Mouse (Mus musculus) brain, embryonic 18.5 days (tissue): ENCODE results near the gene Tnrc6b.
"Not testable (repeated sequence)": the region's sequence is repeated elsewhere in the genome, so short reads cannot be mapped to it uniquely, and the experiment has no call there.

Experiments
- DNase-seq: peaks from one replicate; pipeline ENCODE4 v3.0.0-alpha.2; 2012; ENCODE audit warnings: low read depth, low spot score

The Tnrc6b gene

GRCm38 (mm10) chr15:80844926-80845325, 133.8 kb downstream of the Tnrc6b start:
- no peak for DNase-seq

- DNase-seq: no peak
These were observed 138.9 kb downstream of the Tnrc6b start for GRCm38 (mm10) chr15:80850004-80850403.

- DNase-seq: no peak
These were observed 139.8 kb downstream of the Tnrc6b start for GRCm38 (mm10) chr15:80850682-80851475.

DNA sequence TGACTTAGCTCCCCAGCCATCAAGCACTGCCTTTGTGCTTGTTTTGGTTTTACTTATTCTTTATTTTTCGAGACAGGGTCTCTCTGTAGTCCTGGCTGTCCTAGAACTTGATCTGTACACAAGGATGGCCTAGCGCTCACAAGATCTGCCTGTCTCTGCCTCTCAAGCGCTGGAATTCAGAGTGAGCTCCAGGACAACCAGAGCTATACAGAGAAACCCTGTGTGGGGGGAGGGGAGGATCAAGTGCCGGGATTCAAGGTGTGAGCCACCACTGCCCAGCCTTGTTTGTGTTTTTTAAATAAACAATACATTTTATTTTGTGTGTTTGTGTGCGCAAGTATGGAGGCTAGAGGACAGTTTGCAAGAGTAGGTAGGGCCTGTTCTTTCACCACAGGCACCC, 141.0 kb downstream of the Tnrc6b start:
- DNase-seq: no peak

DNA sequence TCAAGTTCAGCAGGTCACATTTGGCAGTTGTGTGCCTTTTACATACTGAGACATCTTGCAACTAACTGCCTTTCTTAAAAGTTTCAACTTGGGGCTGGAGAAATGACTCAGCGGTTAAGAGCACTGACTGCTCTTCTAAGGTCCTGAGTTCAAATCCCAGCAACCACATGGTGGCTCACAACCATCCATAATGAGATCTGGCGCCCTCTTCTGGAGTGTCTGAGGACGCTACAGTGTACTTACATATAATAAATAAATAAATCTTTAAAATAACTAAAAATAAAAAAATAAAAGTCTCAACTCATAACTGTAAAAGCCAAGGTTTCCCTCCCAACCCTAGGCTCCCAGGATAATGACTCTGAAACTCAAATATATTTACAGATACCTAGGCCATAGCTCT, 141.4 kb downstream of the Tnrc6b start:
- DNase-seq: not testable (repeated sequence)

DNA sequence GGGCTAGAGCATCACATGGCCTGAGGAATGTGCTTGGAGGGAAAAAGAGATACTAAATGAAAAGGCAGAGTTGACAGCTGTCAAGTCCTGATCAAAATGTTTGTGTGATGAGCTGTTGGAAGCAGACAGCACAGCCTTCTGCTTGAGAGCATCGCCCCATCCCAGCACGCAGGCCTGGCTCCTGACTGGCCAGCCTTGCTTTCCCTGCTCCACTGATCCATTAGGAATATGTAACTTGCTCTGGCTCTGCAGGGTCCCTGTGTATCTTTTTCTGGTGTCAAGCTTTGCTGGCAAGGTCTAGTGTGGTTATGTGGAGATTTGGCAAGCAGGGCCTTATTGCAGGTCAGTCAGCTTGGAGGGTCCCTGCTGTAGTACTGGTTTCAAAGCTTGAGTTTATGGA, 148.3 kb downstream of the Tnrc6b start:
- no peak for DNase-seq

- DNase-seq: no peak
These were observed 150.2 kb downstream of the Tnrc6b start for GRCm38 (mm10) chr15:80861302-80861701.

DNA sequence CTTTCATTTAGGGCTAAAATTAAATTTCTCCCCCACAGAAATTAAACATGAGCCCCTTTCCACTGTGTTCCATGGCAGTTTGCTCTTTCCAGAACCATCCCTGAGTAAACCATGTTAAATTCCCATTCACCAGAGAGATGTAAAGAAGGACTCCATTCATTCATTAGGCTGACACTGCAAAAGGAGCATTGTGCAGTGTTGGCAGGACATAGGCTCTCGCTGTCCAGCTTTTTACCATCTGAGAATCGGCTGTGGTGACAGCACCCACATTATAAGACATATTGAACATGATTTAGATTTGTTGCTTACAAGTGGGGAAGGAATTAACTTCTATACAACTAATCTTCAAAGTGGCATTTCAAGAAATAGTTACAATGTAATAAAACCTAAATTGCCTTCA, 150.9 kb downstream of the Tnrc6b start:
- no peak for DNase-seq

GRCm38 (mm10) chr15:80868603-80869002, 157.5 kb downstream of the Tnrc6b start:
- DNase-seq: not testable (repeated sequence)

GRCm38 (mm10) chr15:80874726-80875125, 163.6 kb downstream of the Tnrc6b start:
- no peak for DNase-seq

GRCm38 (mm10) chr15:80876231-80876630, 165.1 kb downstream of the Tnrc6b start:
- no peak for DNase-seq

DNA sequence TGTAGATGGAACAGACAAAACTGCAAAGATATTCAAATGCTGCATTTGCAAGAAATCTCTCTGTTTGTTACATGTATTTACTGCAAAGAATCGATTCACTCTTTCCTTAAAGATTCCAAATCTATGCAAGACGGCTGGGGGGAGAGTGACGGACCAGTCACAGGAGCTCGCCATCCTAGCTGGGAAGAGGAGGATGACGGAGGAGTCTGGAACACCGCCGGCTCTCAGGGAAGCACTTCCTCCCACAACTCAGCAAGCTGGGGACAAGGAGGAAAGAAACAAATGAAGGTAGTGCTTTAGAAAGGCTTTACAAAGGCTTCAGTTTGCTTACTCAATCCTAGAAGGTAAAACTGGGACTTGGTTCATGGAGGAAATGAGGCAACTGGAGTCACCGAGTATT, 173.0 kb downstream of the Tnrc6b start:
- no peak for DNase-seq

DNA sequence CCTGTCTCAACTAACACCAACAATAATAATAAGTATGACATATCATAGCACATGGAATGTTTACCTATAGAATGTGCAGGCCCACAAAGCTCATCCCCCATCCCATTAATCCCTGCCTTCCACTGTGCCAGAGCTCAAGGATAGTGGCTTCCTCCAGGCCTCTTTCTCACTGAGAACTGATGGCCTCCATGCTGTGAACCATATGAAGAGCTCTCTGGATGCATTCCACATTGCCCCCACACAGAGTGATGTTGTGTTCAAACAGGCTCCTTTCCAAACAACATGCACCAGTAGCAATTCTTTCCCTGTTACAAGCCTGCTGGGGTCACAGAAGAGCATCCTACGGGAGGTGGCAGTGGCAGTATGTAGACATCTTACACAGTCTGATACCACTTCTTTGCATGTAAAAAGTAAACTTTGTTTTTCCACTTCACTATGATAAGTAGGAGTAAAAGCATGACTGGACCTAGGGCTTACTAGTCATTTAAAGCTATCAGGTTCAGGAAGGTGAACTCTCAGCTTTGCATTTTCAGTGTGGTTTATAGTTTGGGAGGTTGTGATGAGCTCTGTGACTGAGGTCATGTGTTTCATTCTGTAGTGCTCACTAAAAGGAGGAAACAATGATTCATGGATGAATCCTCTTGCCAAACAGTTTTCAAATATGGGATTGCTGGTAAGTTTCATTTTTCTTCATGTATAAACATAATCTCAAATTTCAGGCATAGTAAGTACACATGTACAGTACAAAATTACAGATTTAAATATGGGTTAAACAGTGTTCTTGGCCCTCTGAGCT, 175.4 kb downstream of the Tnrc6b start:
- DNase-seq: no peak

GRCm38 (mm10) chr15:80892341-80892740, 181.2 kb downstream of the Tnrc6b start:
- DNase-seq: no peak

GRCm38 (mm10) chr15:80896741-80897140, 185.6 kb downstream of the Tnrc6b start:
- no peak for DNase-seq

- no peak for DNase-seq
These were observed 186.8 kb downstream of the Tnrc6b start for GRCm38 (mm10) chr15:80897911-80898310.

- no peak for DNase-seq
These were observed 188.7 kb downstream of the Tnrc6b start for GRCm38 (mm10) chr15:80899806-80900205.

- no peak for DNase-seq
These were observed 190.8 kb downstream of the Tnrc6b start for GRCm38 (mm10) chr15:80901806-80902513.

DNA sequence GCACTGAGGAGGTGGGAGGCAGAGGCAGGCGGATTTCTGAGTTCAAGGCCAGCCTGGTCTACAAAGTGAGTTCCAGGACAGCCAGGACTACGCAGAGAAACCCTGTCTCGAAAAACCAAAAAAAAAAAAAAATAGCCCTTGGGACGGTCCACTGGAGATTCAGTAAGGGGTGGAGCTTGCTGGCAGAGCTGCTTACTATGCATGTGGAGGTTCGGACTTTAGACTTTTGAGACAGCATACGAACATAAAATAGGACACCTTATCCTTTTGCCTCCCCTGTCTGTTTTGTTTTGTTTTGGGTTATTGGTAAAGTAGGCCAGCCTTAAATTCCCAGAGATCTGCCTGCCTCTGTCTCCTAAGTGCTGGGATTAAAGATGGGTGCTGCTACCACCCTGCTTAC, 193.7 kb downstream of the Tnrc6b start:
- not testable (repeated sequence) for DNase-seq

DNA sequence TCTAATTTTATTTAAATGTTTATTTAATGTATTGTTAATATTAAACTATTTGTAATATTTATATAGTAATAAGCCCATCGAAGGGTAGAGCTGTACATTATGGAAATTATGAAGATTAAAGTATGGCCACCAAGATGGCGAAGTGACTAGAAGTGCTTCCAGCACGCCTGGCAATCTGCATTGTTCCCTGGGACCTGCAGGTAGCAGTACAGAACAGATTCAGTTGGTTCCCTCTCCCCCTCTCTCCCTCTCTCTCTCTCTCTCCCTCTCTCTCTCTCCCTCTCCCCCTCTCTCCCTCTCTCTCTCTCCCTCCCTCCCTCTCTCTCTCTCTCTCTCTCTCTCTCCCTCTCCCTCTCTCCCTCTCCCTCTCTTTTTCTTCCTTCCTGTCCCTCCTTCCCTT, 199.1 kb downstream of the Tnrc6b start:
- no peak for DNase-seq

GRCm38 (mm10) chr15:80910790-80911531, 199.8 kb downstream of the Tnrc6b start:
- DNase-seq: no peak

DNA sequence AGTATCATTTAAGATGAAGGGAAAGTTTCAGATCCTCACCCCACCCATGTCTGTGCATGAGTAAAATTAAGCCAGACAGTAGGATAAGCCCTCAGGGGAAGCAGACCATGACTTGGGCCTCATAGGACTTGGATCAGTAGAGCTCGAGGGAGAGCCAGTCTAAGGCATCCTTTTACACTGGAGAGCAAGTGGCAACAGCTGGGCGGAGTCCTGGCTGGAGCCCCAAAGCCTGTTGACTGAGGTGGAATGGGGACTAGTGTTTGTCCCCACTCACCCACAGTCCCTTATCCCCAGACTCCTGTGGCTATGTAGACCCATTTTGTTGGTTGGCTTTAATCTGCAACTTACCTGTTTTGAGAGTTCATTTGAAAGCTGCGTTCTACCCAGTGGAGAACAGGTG, 201.1 kb downstream of the Tnrc6b start:
- no peak for DNase-seq
